Mouse (Mus musculus) liver, postnatal 0 days (tissue): ENCODE results near the gene Lamc2.

Source experiments
- CTCF ChIP-seq: sonication (generic); IDR thresholded peaks from 2 replicates; pipeline ENCODE4 v1.5.1; 2016; ENCODE audit warnings: antibody characterized with exemption, low read depth
- EP300 ChIP-seq: IDR thresholded peaks from 2 replicates; pipeline ENCODE4 v1.6.1; 2016; ENCODE audit warnings: antibody characterized with exemption, low read depth, mild to moderate bottlenecking

DNA sequence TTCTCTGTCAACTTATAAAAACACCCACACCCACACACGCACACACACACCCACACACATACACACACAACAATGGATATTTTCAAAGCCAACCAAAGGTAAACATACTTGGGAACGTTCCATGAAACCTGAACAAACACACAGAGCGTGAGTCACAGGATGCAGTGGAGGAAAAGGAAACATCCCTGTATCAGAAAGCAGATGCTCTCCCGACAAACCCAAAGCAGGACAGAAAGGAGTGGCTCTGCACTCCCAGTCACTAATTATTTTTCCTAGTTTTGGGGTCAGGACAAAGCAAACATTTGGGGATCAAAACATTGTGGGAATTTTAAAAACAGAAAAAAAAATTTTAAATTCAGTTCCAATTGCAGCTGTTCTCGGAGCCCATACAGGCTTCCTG is 38.1 kb upstream of the Lamc2 start:
- TF ChIP-seq CTCF (no peak), EP300 (no peak)
